In genomic region chr3:142969501-142969900, GRCm38 (mm10) we compare ENCODE assay signal across 23 mouse cellular contexts.
A peak's percentile ranks its signal among the peaks of the same experiment; 100 is the strongest.
DNase-seq lines count a peak whose midpoint lies in the region; ATAC-seq and TF ChIP-seq lines count a peak whose summit lies in the region.
"Had no signal": no experiment of that assay in that cellular context is flagged by ENCODE, and none has a peak within 500 bp of the region (broad histone marks: within the 10 kb centered on the region; RNA-seq: fewer than 3 reads in every experiment).

No protein-coding gene starts in this region.

- H3K9ac ChIP-seq in forebrain, embryonic 14.5 days (ENCODE audit: low read length): no peak overlapping the region
- H3K9ac ChIP-seq in forebrain, embryonic 13.5 days: no peak overlapping the region
- no peak overlapping the region for H3K9ac ChIP-seq in limb, embryonic 13.5 days
- H3K9ac ChIP-seq in stomach, embryonic 14.5 days (replicated peaks; ENCODE audit: low read depth, low read length): no peak overlapping the region
- H3K9ac ChIP-seq in stomach, postnatal 0 days (ENCODE audit: low read length): no peak overlapping the region
- H3K9ac ChIP-seq: embryonic facial prominence, embryonic 13.5 days; forebrain, embryonic 15.5 days; hindbrain, embryonic 12.5 days had no signal

- H3K27me3 ChIP-seq in forebrain, embryonic 14.5 days (replicated peaks; ENCODE audit: control insufficient read depth, insufficient read depth, low read length): no peaks in the 10 kb centered on the region
- no peaks in the 10 kb centered on the region for H3K27me3 ChIP-seq in forebrain, embryonic 13.5 days
- H3K27me3 ChIP-seq in limb, embryonic 13.5 days: no peaks in the 10 kb centered on the region
- H3K27me3 ChIP-seq in limb, embryonic 10.5 days (ENCODE audit: low read depth, poor library complexity, severe bottlenecking): no peaks in the 10 kb centered on the region
- no peaks in the 10 kb centered on the region for H3K27me3 ChIP-seq in stomach, embryonic 14.5 days (ENCODE audit: control insufficient read depth, insufficient read depth, low read length)
- H3K27me3 ChIP-seq in stomach, postnatal 0 days (ENCODE audit: control insufficient read depth, insufficient read depth, low read length): no peaks in the 10 kb centered on the region
- H3K27me3 ChIP-seq: embryonic facial prominence, embryonic 13.5 days; forebrain, embryonic 15.5 days; hindbrain, embryonic 12.5 days had no signal

- H3K27ac ChIP-seq in forebrain, embryonic 14.5 days (ENCODE audit: low read depth, low read length): no peak overlapping the region
- no peak overlapping the region for H3K27ac ChIP-seq in forebrain, embryonic 13.5 days
- no peak overlapping the region for H3K27ac ChIP-seq in limb, embryonic 13.5 days
- H3K27ac ChIP-seq in limb, embryonic 10.5 days: no peak overlapping the region
- no peak overlapping the region for H3K27ac ChIP-seq in stomach, embryonic 14.5 days (ENCODE audit: low read length)
- no peak overlapping the region for H3K27ac ChIP-seq in stomach, postnatal 0 days (replicated peaks)
- H3K27ac ChIP-seq: embryonic facial prominence, embryonic 13.5 days; forebrain, embryonic 10.5 days; forebrain, embryonic 15.5 days; hindbrain, embryonic 12.5 days had no signal

- no peak overlapping the region for H3K4me2 ChIP-seq in forebrain, embryonic 14.5 days (ENCODE audit: low read length)
- H3K4me2 ChIP-seq in forebrain, embryonic 13.5 days: no peak overlapping the region
- no peak overlapping the region for H3K4me2 ChIP-seq in limb, embryonic 13.5 days (replicated peaks)
- H3K4me2 ChIP-seq in stomach, embryonic 14.5 days (replicated peaks; ENCODE audit: low read depth, low read length): no peak overlapping the region
- no peak overlapping the region for H3K4me2 ChIP-seq in stomach, postnatal 0 days (replicated peaks; ENCODE audit: low read depth)
- H3K4me2 ChIP-seq: embryonic facial prominence, embryonic 13.5 days; forebrain, embryonic 15.5 days; heart, embryonic 11.5 days; hindbrain, embryonic 12.5 days had no signal

- ATAC-seq in forebrain, embryonic 14.5 days: no peak
- no peak for ATAC-seq in forebrain, embryonic 13.5 days
- ATAC-seq in limb, embryonic 13.5 days (ENCODE audit: low FRiP score, low read depth): peak; percentile 59; the same call in 1 of the 2 replicates
- ATAC-seq in stomach, embryonic 14.5 days (ENCODE audit: insufficient number of reproducible peaks, insufficient read depth, low FRiP score, low read depth): 0 out of 2 replicates have a peak, but pooled peaks have one; percentile 33
- ATAC-seq in stomach, postnatal 0 days (ENCODE audit: low FRiP score, low TSS enrichment): no peak
- ATAC-seq: CD4-positive, CD25-positive, alpha-beta regulatory T cell, adult 4 months; forebrain, embryonic 15.5 days; hindbrain, embryonic 16.5 days; inflammation-experienced regulatory T-cells, adult 6 months; intestine, embryonic 16.5 days had no signal

- no peaks in the 10 kb centered on the region for H3K9me3 ChIP-seq in forebrain, embryonic 14.5 days (replicated peaks; ENCODE audit: control insufficient read depth, low read length)
- no peaks in the 10 kb centered on the region for H3K9me3 ChIP-seq in forebrain, embryonic 13.5 days (replicated peaks)
- H3K9me3 ChIP-seq in limb, embryonic 13.5 days: no peaks in the 10 kb centered on the region
- no peaks in the 10 kb centered on the region for H3K9me3 ChIP-seq in limb, embryonic 10.5 days (replicated peaks)
- H3K9me3 ChIP-seq in stomach, embryonic 14.5 days (ENCODE audit: control insufficient read depth, low read depth, low read length): no peaks in the 10 kb centered on the region
- no peaks in the 10 kb centered on the region for H3K9me3 ChIP-seq in stomach, postnatal 0 days (ENCODE audit: control insufficient read depth, low read length)
- H3K9me3 ChIP-seq: embryonic facial prominence, embryonic 13.5 days; forebrain, embryonic 10.5 days; forebrain, embryonic 15.5 days; hindbrain, embryonic 12.5 days had no signal

- DNase-seq in forebrain, embryonic 14.5 days (ENCODE audit: low spot score): peak; percentile 37
- no peak for DNase-seq in limb, embryonic 10.5 days (ENCODE audit: low spot score)
- no peak for DNase-seq in stomach, postnatal 0 days (ENCODE audit: low spot score)
- DNase-seq in brain, embryonic 14.5 days (ENCODE audit: low read depth): peak; percentile 29
- no peak for DNase-seq in yolk sac, embryonic 10.5 days (ENCODE audit: low spot score)
- DNase-seq: adrenal gland, adult 2 months; adrenal gland, postnatal 14 days; cerebellum, adult 2 months; cerebellum, adult 9-11 months; cerebellum, postnatal 25 days; gastrocnemius, postnatal 25 days had no signal

- no peak for TF ChIP-seq CTCF in stomach, postnatal 0 days (IDR thresholded peaks at IDR 0.05; ENCODE audit: low read depth)
- TF ChIP-seq CTCF in brain, embryonic 14.5 days (IDR thresholded peaks at IDR 0.05; ENCODE audit: borderline replicate concordance, extremely low read depth, insufficient read depth, insufficient read length): no peak

- WGBS in forebrain, embryonic 14.5 days: 72% methylated on average over 2 of the region's 2 CpGs
- WGBS in forebrain, embryonic 13.5 days: 61% methylated on average over 2 of the region's 2 CpGs
- 37% methylated on average over 2 of the region's 2 CpGs for WGBS in limb, embryonic 13.5 days
- 70% methylated on average over 2 of the region's 2 CpGs for WGBS in limb, embryonic 10.5 days
- WGBS in stomach, embryonic 14.5 days: 21% methylated on average over 2 of the region's 2 CpGs
- WGBS in stomach, postnatal 0 days: 30% methylated on average over 2 of the region's 2 CpGs

- H3K36me3 ChIP-seq in forebrain, embryonic 14.5 days (ENCODE audit: control insufficient read depth, insufficient read depth, low read length): no peaks in the 10 kb centered on the region
- no peaks in the 10 kb centered on the region for H3K36me3 ChIP-seq in forebrain, embryonic 13.5 days (ENCODE audit: poor library complexity, severe bottlenecking)
- H3K36me3 ChIP-seq in limb, embryonic 13.5 days: no peaks in the 10 kb centered on the region
- no peaks in the 10 kb centered on the region for H3K36me3 ChIP-seq in limb, embryonic 10.5 days
- H3K36me3 ChIP-seq in stomach, embryonic 14.5 days (ENCODE audit: control insufficient read depth, insufficient read depth, low read length): no peaks in the 10 kb centered on the region
- H3K36me3 ChIP-seq in stomach, postnatal 0 days (ENCODE audit: control insufficient read depth, insufficient read depth, low read length): no peaks in the 10 kb centered on the region
- H3K36me3 ChIP-seq: embryonic facial prominence, embryonic 13.5 days; forebrain, embryonic 10.5 days; forebrain, embryonic 15.5 days; hindbrain, embryonic 12.5 days had no signal

- H3K4me1 ChIP-seq in forebrain, embryonic 14.5 days (ENCODE audit: control insufficient read depth, insufficient read depth, low read length): no peaks in the 10 kb centered on the region
- no peaks in the 10 kb centered on the region for H3K4me1 ChIP-seq in forebrain, embryonic 13.5 days
- 0 out of 2 replicates have a peak, but pooled peaks cover 10% of the 10 kb centered on the region for H3K4me1 ChIP-seq in limb, embryonic 13.5 days
- H3K4me1 ChIP-seq in limb, embryonic 10.5 days: 0 out of 2 replicates have a peak, but pooled peaks cover 3% of the 10 kb centered on the region
- H3K4me1 ChIP-seq in stomach, embryonic 14.5 days (ENCODE audit: control insufficient read depth, insufficient read depth, low read length): 0 out of 2 replicates have a peak, but pooled peaks cover 2% of the 10 kb centered on the region
- H3K4me1 ChIP-seq in stomach, postnatal 0 days (replicated peaks; ENCODE audit: control insufficient read depth, insufficient read depth): no peaks in the 10 kb centered on the region
- H3K4me1 ChIP-seq: embryonic facial prominence, embryonic 13.5 days; forebrain, embryonic 15.5 days; hindbrain, embryonic 12.5 days had no signal

- no peak for TF ChIP-seq EP300 in stomach, postnatal 0 days (optimal IDR thresholded peaks at IDR 0.05)

- TF ChIP-seq POLR2A in brain, embryonic 14.5 days (IDR thresholded peaks at IDR 0.05; ENCODE audit: borderline replicate concordance, extremely low read depth, insufficient read depth, insufficient read length, poor library complexity, severe bottlenecking): no peak

- no peak overlapping the region for H3K4me3 ChIP-seq in forebrain, embryonic 14.5 days (ENCODE audit: low read depth, low read length)
- no peak overlapping the region for H3K4me3 ChIP-seq in forebrain, embryonic 13.5 days
- H3K4me3 ChIP-seq in limb, embryonic 13.5 days: no peak overlapping the region
- no peak overlapping the region for H3K4me3 ChIP-seq in limb, embryonic 10.5 days
- H3K4me3 ChIP-seq in stomach, embryonic 14.5 days (ENCODE audit: low read depth, low read length): no peak overlapping the region
- no peak overlapping the region for H3K4me3 ChIP-seq in stomach, postnatal 0 days (ENCODE audit: low read depth, low read length)
- H3K4me3 ChIP-seq: embryonic facial prominence, embryonic 13.5 days; forebrain, embryonic 10.5 days; forebrain, embryonic 15.5 days; hindbrain, embryonic 12.5 days had no signal

Comparison
In these comparisons a context has a peak if more than half of its experiments do, and no peak if none do; other contexts are left out.
1. ATAC-seq: peak in limb, embryonic 13.5 days (single experiment) and stomach, embryonic 14.5 days (single experiment); none in forebrain, embryonic 14.5 days (single experiment), forebrain, embryonic 13.5 days (single experiment) and stomach, postnatal 0 days (single experiment).
2. DNase-seq: peak in forebrain, embryonic 14.5 days (single experiment) and brain, embryonic 14.5 days (single experiment); none in limb, embryonic 10.5 days (single experiment), stomach, postnatal 0 days (single experiment) and yolk sac, embryonic 10.5 days (single experiment).